Mouse (Mus musculus) heart, adult 2 months (tissue): ENCODE measurements at regions not wholly inside any gene's neighbourhood (a gene's known extent, or its start where the extent isn't known, plus 50 kb on each side); places are given as distances from the start of the nearest gene placed in this dataset.

Experiments used
- DNase-seq, 2 experiments: peaks; one replicate each; pipeline ENCODE4 v3.0.0; 2021
- H3K27ac ChIP-seq: fragments of 200-600 bp; 2 replicates; pipeline ENCODE4 v1.8.1; 2022
- H3K27me3 ChIP-seq: fragments of 200-500 bp; 2 replicates; pipeline ENCODE4 v1.6.1; 2012; ENCODE audit warnings: mild to moderate bottlenecking, low read length, inconsistent platforms, mixed read lengths; ENCODE audit not compliant: control insufficient read depth, insufficient read depth
- H3K36me3 ChIP-seq: fragments of 200-500 bp; 2 replicates; pipeline ENCODE4 v1.6.1; 2012; ENCODE audit warnings: low read length, inconsistent platforms; ENCODE audit not compliant: control insufficient read depth, insufficient read depth
- H3K4me1 ChIP-seq: fragments of 200-500 bp; 2 replicates; pipeline ENCODE4 v1.6.1; 2011; ENCODE audit warnings: low read length; ENCODE audit not compliant: control insufficient read depth, insufficient read depth
- H3K4me3 ChIP-seq: fragments of 200-600 bp; 2 replicates; pipeline ENCODE4 v1.8.1; 2022
- H3K79me2 ChIP-seq: fragments of 200-500 bp; replicated peaks from 2 replicates; pipeline ENCODE4 v1.6.1; 2012; ENCODE audit warnings: mild to moderate bottlenecking, inconsistent platforms, low read length, moderate library complexity, mixed read lengths; ENCODE audit not compliant: control insufficient read depth, insufficient read depth
- H3K9ac ChIP-seq: fragments of 200-500 bp; 2 replicates; pipeline ENCODE4 v1.6.1; 2012; ENCODE audit warnings: low read depth, mild to moderate bottlenecking, control low read depth, inconsistent platforms, low read length, mixed read lengths
- CTCF ChIP-seq: fragments of 200-600 bp; IDR thresholded peaks from 2 replicates; pipeline ENCODE4 v1.8.1; 2022; ENCODE audit warnings: antibody characterized with exemption, mild to moderate bottlenecking, moderate library complexity
- EP300 ChIP-seq: fragments of 200-500 bp; IDR thresholded peaks from 2 replicates; pipeline ENCODE4 v1.6.1; 2011; ENCODE audit warnings: low read depth, low read length, control low read depth; ENCODE audit not compliant: insufficient read depth
- POLR2A ChIP-seq: fragments of 200-500 bp; IDR thresholded peaks from 2 replicates; pipeline ENCODE4 v1.6.1; 2011; ENCODE audit warnings: mild to moderate bottlenecking, low read depth, low read length, control low read depth; ENCODE audit not compliant: insufficient read depth
- WGBS: fragments of 180-500 bp; shearing (Covaris S2); methylation state at CpG from one replicate; pipeline ENCODE4 v1.1.7; 2018; 5-methylcytosine and 5-hydroxymethylcytosine counted together
- intact Hi-C: fragments of 180-260 bp; cut with DNase I; formaldehyde crosslinking; loops from one replicate; pipeline ENCODE4 v1.15.1; 2025

GRCm38 (mm10) chrX:161635678-161636077 is 81.2 kb upstream of the Rai2 start:
- intact Hi-C loops = no loop called here
- Histone ChIP-seq H3K27ac (no peak overlapping the region), H3K4me3 (no peak overlapping the region), H3K36me3 (no peaks in the 10 kb centered on the region), H3K4me1 (no peaks in the 10 kb centered on the region), H3K9ac (no peak overlapping the region), H3K79me2 (no peaks in the 10 kb centered on the region), H3K27me3 (no peaks in the 10 kb centered on the region)
- 34% methylated on average over 9 of the region's 9 CpGs for WGBS
- peak in 1 of 2 experiments; percentile 1 for DNase-seq
- no peak for TF ChIP-seq EP300
- no peak for TF ChIP-seq CTCF
- no peak for TF ChIP-seq POLR2A

- intact Hi-C loops = no loop called here
- no peak overlapping the region for H3K9ac ChIP-seq
- no peaks in the 10 kb centered on the region for H3K27me3 ChIP-seq
- no peaks in the 10 kb centered on the region for H3K79me2 ChIP-seq
- no peaks in the 10 kb centered on the region for H3K36me3 ChIP-seq
- TF ChIP-seq EP300 (no peak), POLR2A (no peak), CTCF (no peak)
- no peak overlapping the region for H3K27ac ChIP-seq
- no peak overlapping the region for H3K4me3 ChIP-seq
- no peak for DNase-seq
- no peaks in the 10 kb centered on the region for H3K4me1 ChIP-seq
- 66% methylated on average over 2 of the region's 2 CpGs for WGBS
Observed at GRCm38 (mm10) chrX:161653106-161653505, 63.8 kb upstream of the Rai2 start.

- Histone ChIP-seq H3K27ac (no peak overlapping the region), H3K27me3 (no peaks in the 10 kb centered on the region), H3K79me2 (no peaks in the 10 kb centered on the region), H3K36me3 (no peaks in the 10 kb centered on the region), H3K4me1 (no peaks in the 10 kb centered on the region), H3K9ac (no peak overlapping the region), H3K4me3 (no peak overlapping the region)
- intact Hi-C loops = no loop called here
- DNase-seq = no peak
- no peak for TF ChIP-seq EP300
- no peak for TF ChIP-seq POLR2A
- no peak for TF ChIP-seq CTCF
- WGBS = 69% methylated on average over 3 of the region's 3 CpGs
Observed at GRCm38 (mm10) chrX:161660106-161660505, 56.8 kb upstream of the Rai2 start.

- DNase-seq = no peak
- H3K79me2 ChIP-seq = no peaks in the 10 kb centered on the region
- intact Hi-C loops = no loop called here
- H3K4me1 ChIP-seq = no peaks in the 10 kb centered on the region
- no peak overlapping the region for H3K27ac ChIP-seq
- H3K4me3 ChIP-seq = no peak overlapping the region
- no peaks in the 10 kb centered on the region for H3K36me3 ChIP-seq
- no peak for TF ChIP-seq EP300
- WGBS = 65% methylated on average over 2 of the region's 2 CpGs
- no peaks in the 10 kb centered on the region for H3K27me3 ChIP-seq
- no peak overlapping the region for H3K9ac ChIP-seq
Observed at GRCm38 (mm10) chrX:161661936-161662335, 54.9 kb upstream of the Rai2 start.
